Mouse (Mus musculus) liver, embryonic 15.5 days (tissue): ENCODE measurements around the gene Hspb7. TPM values are rescaled to one million over a fixed set of nuclear protein-coding genes. Genes with fewer than 3 reads are reported as not detected.

ENCODE experiments used
- ATAC-seq: fragments of 200-750 bp; cut with Nextera tagmentation; 2 replicates; pipeline ENCODE4 v1.8.0; 2017; ENCODE audit warnings: moderate number of reproducible peaks, mild to moderate bottlenecking, moderate library complexity; ENCODE audit not compliant: insufficient read depth
- H3K27ac ChIP-seq: fragments of 300-500 bp; sonication (generic); replicated peaks from 2 replicates; pipeline ENCODE4 v1.5.1; 2015; ENCODE audit warnings: mild to moderate bottlenecking, inconsistent platforms
- H3K27me3 ChIP-seq: fragments of 300-500 bp; sonication (generic); 2 replicates; pipeline ENCODE4 v1.6.1; 2015; ENCODE audit warnings: mild to moderate bottlenecking, inconsistent platforms
- H3K36me3 ChIP-seq: fragments of 300-500 bp; sonication (generic); replicated peaks from 2 replicates; pipeline ENCODE4 v1.6.1; 2015; ENCODE audit warnings: moderate library complexity, mild to moderate bottlenecking, inconsistent platforms
- H3K4me1 ChIP-seq: fragments of 300-500 bp; sonication (generic); replicated peaks from 2 replicates; pipeline ENCODE4 v1.6.1; 2015; ENCODE audit warnings: inconsistent platforms
- H3K4me2 ChIP-seq: fragments of 300-500 bp; sonication (generic); 2 replicates; pipeline ENCODE4 v1.6.1; 2015; ENCODE audit warnings: moderate library complexity, mild to moderate bottlenecking, inconsistent platforms
- H3K4me3 ChIP-seq: fragments of 300-500 bp; sonication (generic); replicated peaks from 2 replicates; pipeline ENCODE4 v1.5.1; 2015; ENCODE audit warnings: mild to moderate bottlenecking, inconsistent platforms
- H3K9ac ChIP-seq: fragments of 300-500 bp; sonication (generic); 2 replicates; pipeline ENCODE4 v1.6.1; 2015; ENCODE audit warnings: moderate library complexity, mild to moderate bottlenecking, inconsistent platforms
- H3K9me3 ChIP-seq: fragments of 300-500 bp; sonication (generic); replicated peaks from 2 replicates; pipeline ENCODE4 v1.6.1; 2016; ENCODE audit warnings: inconsistent platforms
- WGBS: fragments of 180-500 bp; shearing (Covaris S2); methylation state at CpG from one replicate; pipeline ENCODE4 v1.1.7; 2015; ENCODE audit warnings: mixed read lengths; ENCODE audit not compliant: insufficient replicate concordance; 5-methylcytosine and 5-hydroxymethylcytosine counted together
- polyA plus RNA-seq: library from polyadenylated mRNA; unstranded; fragments of >200 nt; fragmentation: Nextera tagmentation; extraction: Ambion mirVana; gene quantifications from 2 replicates; pipeline ENCODE4 v1.2.1, GENCODE M21; 2015

The Hspb7 gene
- 0.24 and 0.47 TPM in 2 replicates for polyA plus RNA-seq

- H3K27me3 ChIP-seq: peaks cover 28% of the 10 kb centered on the region
- no peak for ATAC-seq
- no peaks in the 10 kb centered on the region for H3K36me3 ChIP-seq
- 43% methylated on average over 9 of the region's 9 CpGs for WGBS
- no peak within 1 kb of the TSS for H3K4me2 ChIP-seq
- H3K27ac ChIP-seq: no peak within 1 kb of the TSS
- H3K9me3 ChIP-seq: no peaks in the 10 kb centered on the region
- H3K4me3 ChIP-seq: no peak within 1 kb of the TSS
- H3K9ac ChIP-seq: no peak within 1 kb of the TSS
- peaks cover 12% of the 10 kb centered on the region for H3K4me1 ChIP-seq
Measured at GRCm38 (mm10) chr4:141420192-141420829, at the start of gene Hspb7. Gene Hspb7 (plus strand): TSS chr4:141420779.

DNA sequence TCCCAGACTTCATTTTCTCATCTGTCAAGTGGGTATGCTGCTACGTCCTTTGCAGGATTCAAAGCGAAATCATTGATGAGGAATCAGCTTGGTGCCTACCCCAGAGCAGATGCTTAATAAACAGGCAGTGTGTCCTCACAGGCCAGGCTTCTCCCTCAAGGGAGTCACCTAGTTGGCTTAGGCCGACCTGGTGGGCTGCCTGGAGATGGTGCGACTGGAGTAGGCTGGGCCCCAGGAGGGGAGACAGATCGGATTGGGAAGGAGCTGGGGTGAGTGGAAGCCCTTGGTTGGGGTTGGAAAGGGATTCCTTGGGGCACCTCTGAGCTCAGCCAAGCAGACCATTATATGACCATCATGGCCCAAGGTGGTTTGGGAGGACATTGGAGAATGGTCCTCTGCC is 48.2 kb upstream of the Hspb7 start:
- Histone ChIP-seq H3K4me3 (no peak overlapping the region), H3K27me3 (peaks cover 27% of the 10 kb centered on the region), H3K36me3 (no peaks in the 10 kb centered on the region), H3K4me2 (no peak overlapping the region), H3K9ac (no peak overlapping the region), H3K27ac (no peak overlapping the region), H3K4me1 (peaks cover 3% of the 10 kb centered on the region; the same call in 1 of the 2 replicates), H3K9me3 (no peaks in the 10 kb centered on the region)
- no peak for ATAC-seq
- WGBS: 65% methylated on average over 5 of the region's 5 CpGs

- WGBS: 55% methylated on average over 8 of the region's 8 CpGs
- H3K4me3 ChIP-seq: no peak overlapping the region
- peaks cover 6% of the 10 kb centered on the region; the same call in 1 of the 2 replicates for H3K4me1 ChIP-seq
- H3K36me3 ChIP-seq: no peaks in the 10 kb centered on the region
- H3K4me2 ChIP-seq: no peak overlapping the region
- no peak for ATAC-seq
- peaks cover 52% of the 10 kb centered on the region for H3K27me3 ChIP-seq
- H3K9me3 ChIP-seq: no peaks in the 10 kb centered on the region
- H3K9ac ChIP-seq: no peak overlapping the region
- no peak overlapping the region for H3K27ac ChIP-seq
Measured at GRCm38 (mm10) chr4:141379674-141380073, 40.9 kb upstream of the Hspb7 start.

DNA sequence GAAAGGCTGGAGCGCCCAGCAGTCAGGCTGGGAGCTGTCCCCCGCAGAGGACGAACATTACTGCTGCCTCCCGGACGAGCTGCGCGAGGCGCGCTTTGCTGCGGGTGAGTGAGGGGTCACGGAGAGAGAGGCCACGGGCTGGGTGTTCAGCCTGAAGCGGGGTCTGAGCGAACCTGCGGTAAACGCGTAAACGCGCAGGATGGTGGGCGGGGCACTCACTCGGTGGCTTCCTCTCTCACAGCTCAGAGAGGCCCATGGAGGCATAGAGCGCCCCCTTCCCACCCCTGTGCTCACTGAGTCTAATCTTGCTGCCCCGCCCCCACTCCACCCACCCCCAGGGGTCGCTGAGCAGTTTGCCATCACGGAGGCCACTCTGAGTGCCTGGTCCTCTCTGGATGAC is 38.2 kb upstream of the Hspb7 start:
- Histone ChIP-seq H3K27ac (no peak overlapping the region), H3K36me3 (no peaks in the 10 kb centered on the region), H3K4me1 (peaks cover 6% of the 10 kb centered on the region; the same call in 1 of the 2 replicates), H3K27me3 (peaks cover 58% of the 10 kb centered on the region), H3K4me2 (peak overlapping the region; percentile 45), H3K9me3 (no peaks in the 10 kb centered on the region), H3K4me3 (no peak overlapping the region), H3K9ac (no peak overlapping the region)
- no peak for ATAC-seq
- 2% methylated on average over 25 of the region's 25 CpGs for WGBS

DNA sequence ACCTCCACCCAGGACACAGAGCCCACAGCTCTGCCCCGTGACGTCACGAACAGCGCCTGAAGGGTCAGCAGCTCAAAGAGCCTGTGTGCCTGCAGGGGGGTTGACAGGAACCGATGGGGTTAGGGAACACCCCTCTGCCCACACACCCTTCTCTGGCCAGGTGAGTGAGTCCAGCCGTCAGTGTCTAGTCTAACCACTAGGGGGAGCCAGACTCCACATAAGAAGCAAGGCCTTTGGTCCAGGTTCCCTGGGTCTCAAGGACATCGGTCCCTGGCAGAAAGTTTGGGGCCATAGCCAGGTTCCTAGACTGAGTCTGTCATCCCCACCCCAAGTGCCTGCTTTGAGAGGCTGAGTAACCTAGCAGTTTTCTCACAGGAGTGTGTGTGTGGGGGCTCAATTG is 35.3 kb upstream of the Hspb7 start:
- no peaks in the 10 kb centered on the region for H3K9me3 ChIP-seq
- no peak overlapping the region for H3K27ac ChIP-seq
- H3K36me3 ChIP-seq: no peaks in the 10 kb centered on the region
- no peak overlapping the region for H3K4me2 ChIP-seq
- no peak overlapping the region for H3K9ac ChIP-seq
- WGBS: 0% methylated on average over 7 of the region's 7 CpGs
- H3K4me3 ChIP-seq: no peak overlapping the region
- H3K27me3 ChIP-seq: peaks cover 50% of the 10 kb centered on the region
- H3K4me1 ChIP-seq: peaks cover 6% of the 10 kb centered on the region; the same call in 1 of the 2 replicates
- ATAC-seq: no peak

GRCm38 (mm10) chr4:141386150-141386549 is 34.4 kb upstream of the Hspb7 start:
- Histone ChIP-seq H3K27ac (no peak overlapping the region), H3K4me1 (peaks cover 6% of the 10 kb centered on the region; the same call in 1 of the 2 replicates), H3K36me3 (no peaks in the 10 kb centered on the region), H3K27me3 (peaks cover 41% of the 10 kb centered on the region), H3K4me3 (no peak overlapping the region), H3K9me3 (no peaks in the 10 kb centered on the region), H3K9ac (no peak overlapping the region), H3K4me2 (no peak overlapping the region)
- 50% methylated on average over 7 of the region's 7 CpGs for WGBS
- no peak for ATAC-seq

DNA sequence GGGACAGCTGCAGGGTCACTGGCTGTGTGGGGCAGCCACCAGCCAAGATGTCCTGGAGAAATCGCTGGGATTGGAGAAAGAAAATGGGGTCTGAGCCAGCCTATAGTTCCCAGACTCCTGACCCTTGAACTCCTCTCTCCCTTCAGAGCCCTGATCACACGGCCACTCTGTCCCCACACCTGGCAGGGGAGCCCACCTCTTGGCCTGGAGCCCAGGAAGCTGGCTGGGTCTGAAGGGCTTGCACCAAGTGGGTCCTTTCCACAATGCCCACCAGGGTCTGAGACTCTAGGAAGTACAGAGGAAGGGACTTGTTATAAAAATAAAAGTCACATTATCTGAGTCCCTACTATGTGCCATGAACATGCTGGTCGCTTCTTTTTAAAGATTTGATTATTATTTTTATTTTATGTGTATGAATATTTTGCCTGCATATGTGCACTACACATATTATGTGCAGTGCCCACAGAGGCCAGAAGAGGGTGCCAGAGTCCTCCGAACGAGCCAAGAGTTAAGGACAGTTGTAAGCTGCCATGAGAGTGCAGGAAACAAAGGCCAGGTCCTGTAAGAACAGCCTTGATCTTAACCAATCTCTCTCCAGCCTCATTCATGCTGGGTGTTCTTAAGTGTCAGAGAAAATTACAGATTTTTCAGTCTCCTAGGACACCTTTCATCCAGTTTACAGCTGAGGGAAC is 33.3 kb upstream of the Hspb7 start:
- 17% methylated on average over 5 of the region's 5 CpGs for WGBS
- no peak for ATAC-seq

GRCm38 (mm10) chr4:141387933-141388332 is 32.6 kb upstream of the Hspb7 start:
- H3K27me3 ChIP-seq: peaks cover 28% of the 10 kb centered on the region
- no peak overlapping the region for H3K4me3 ChIP-seq
- WGBS: 49% methylated on average over 5 of the region's 5 CpGs
- no peaks in the 10 kb centered on the region for H3K4me1 ChIP-seq
- ATAC-seq: no peak
- no peak overlapping the region for H3K4me2 ChIP-seq
- H3K9me3 ChIP-seq: no peaks in the 10 kb centered on the region
- H3K27ac ChIP-seq: no peak overlapping the region
- H3K9ac ChIP-seq: no peak overlapping the region
- no peaks in the 10 kb centered on the region for H3K36me3 ChIP-seq

More for the DNA sequence above, 33.3 kb upstream of the Hspb7 start:
- Histone ChIP-seq H3K36me3 (no peaks in the 10 kb centered on the region), H3K27me3 (peaks cover 35% of the 10 kb centered on the region), H3K9ac (no peak overlapping the region), H3K9me3 (no peaks in the 10 kb centered on the region), H3K4me2 (no peak overlapping the region), H3K27ac (no peak overlapping the region), H3K4me3 (no peak overlapping the region), H3K4me1 (peaks cover 4% of the 10 kb centered on the region; the same call in 1 of the 2 replicates)

DNA sequence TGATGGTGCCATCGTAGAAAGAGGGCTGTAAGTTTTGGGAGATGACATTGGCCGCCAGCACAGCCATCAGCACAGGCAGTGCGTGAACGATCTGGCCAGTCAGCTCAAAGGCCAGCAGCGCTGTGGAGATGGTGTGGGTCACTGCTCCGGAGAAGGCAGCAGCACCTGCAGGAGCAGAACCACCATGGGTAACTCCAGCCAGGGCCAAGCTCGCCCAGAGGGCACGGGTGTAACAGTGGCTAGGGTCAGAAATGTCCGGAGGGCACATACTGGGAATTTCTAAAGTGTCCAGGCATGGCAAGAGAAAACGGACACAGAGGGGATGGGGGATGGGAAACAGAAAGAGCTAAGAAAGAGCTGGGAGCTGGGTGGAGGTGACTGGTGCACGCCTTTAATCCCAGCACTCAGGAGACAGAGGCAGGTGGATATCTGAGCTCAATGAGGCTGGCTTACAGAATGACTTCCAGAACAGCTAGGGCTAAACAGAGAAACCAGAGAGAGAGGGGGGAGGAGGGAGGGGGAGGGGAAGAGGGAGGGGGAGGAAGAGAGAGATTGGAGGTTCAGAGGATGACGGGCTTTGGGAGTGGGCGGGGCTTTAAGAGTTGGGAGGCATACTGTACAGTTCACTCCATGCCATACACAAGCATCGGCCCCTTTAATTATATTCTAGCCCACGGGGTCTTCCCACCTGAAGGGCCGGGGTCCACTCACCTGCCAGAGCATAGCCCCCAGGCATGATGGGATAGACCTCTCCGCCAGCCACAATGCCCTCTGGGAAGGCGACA is 31.0 kb upstream of the Hspb7 start:
- no peak overlapping the region for H3K27ac ChIP-seq
- H3K4me3 ChIP-seq: no peak overlapping the region
- no peak overlapping the region for H3K9ac ChIP-seq
- 54% methylated on average over 18 of the region's 18 CpGs for WGBS
- no peak overlapping the region for H3K4me2 ChIP-seq
- no peaks in the 10 kb centered on the region for H3K36me3 ChIP-seq
- H3K9me3 ChIP-seq: no peaks in the 10 kb centered on the region
- ATAC-seq: no peak
- H3K4me1 ChIP-seq: no peaks in the 10 kb centered on the region
- H3K27me3 ChIP-seq: peaks cover 12% of the 10 kb centered on the region

- no peak overlapping the region for H3K27ac ChIP-seq
- H3K9ac ChIP-seq: no peak overlapping the region
- no peak overlapping the region for H3K4me2 ChIP-seq
- WGBS: 57% methylated on average over 12 of the region's 12 CpGs
- no peak overlapping the region for H3K4me3 ChIP-seq
- no peak for ATAC-seq
- no peaks in the 10 kb centered on the region for H3K4me1 ChIP-seq
- H3K27me3 ChIP-seq: peaks cover 16% of the 10 kb centered on the region
- H3K36me3 ChIP-seq: no peaks in the 10 kb centered on the region
- H3K9me3 ChIP-seq: no peaks in the 10 kb centered on the region
Measured at GRCm38 (mm10) chr4:141391293-141391692, 29.3 kb upstream of the Hspb7 start.

DNA sequence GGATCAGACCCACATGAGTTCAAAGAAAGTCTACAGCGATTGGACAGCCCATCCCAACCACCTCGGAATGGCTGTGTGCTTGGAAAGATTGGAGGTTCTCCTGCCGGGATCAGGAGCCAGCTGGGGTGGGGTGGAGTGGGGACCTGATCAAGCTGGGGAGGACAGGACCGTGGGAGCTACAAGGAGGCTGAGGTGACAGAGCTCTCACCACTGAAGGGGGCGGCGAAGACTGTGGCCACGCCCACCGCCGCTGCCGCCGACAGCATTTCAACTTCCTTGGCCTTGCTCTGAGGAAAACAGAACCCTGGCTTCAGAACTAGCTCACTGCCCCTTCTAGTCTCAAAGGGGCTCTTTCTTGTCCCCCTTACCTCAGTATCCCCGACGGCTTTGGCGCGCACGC is 25.8 kb upstream of the Hspb7 start:
- Histone ChIP-seq H3K27me3 (peaks cover 16% of the 10 kb centered on the region), H3K27ac (no peak overlapping the region), H3K4me2 (peak overlapping the region; percentile 25), H3K9me3 (no peaks in the 10 kb centered on the region), H3K9ac (no peak overlapping the region), H3K4me1 (no peaks in the 10 kb centered on the region), H3K4me3 (no peak overlapping the region), H3K36me3 (no peaks in the 10 kb centered on the region)
- 22% methylated on average over 16 of the region's 16 CpGs for WGBS
- ATAC-seq: no peak
